Mouse (Mus musculus): ENCODE data around the gene Fgg.

GRCm38 (mm10) chr3:82991963-82992362, 15.6 kb upstream of the Fgg start:
- no peak for TF ChIP-seq CTCF (IDR thresholded peaks at IDR 0.05; ENCODE audit: extremely low read depth, insufficient read length, insufficient replicate concordance, low read depth, low read length)
- no peak for TF ChIP-seq POLR2A (IDR thresholded peaks at IDR 0.05; ENCODE audit: low read depth, low read length)

All from small intestine, adult 2 months (tissue).